Mouse (Mus musculus) thymus, postnatal 10 days (tissue): ENCODE measurements at regions not wholly inside any gene's neighbourhood (a gene's known extent, or its start where the extent isn't known, plus 50 kb on each side); places are given as distances from the start of the nearest gene placed in this dataset.

ENCODE experiments used
- DNase-seq, 2 experiments: peaks; one replicate each; pipeline ENCODE4 v3.0.0; 2021; ENCODE audit warnings: low spot score in 2 of 2

GRCm38 (mm10) chr12:110027345-110027744 lies 251.5 kb upstream of the Dio3 start:
- no peak for DNase-seq

- no peak for DNase-seq
Measured at GRCm38 (mm10) chr12:110027976-110028375, 250.9 kb upstream of the Dio3 start.

GRCm38 (mm10) chr12:110028646-110029045 lies 250.2 kb upstream of the Dio3 start:
- DNase-seq = no peak

GRCm38 (mm10) chr12:110031326-110031725 lies 247.5 kb upstream of the Dio3 start:
- DNase-seq = peak in 1 of 2 experiments; percentile 41

- DNase-seq = no peak
Measured at GRCm38 (mm10) chr12:110035171-110035570, 243.7 kb upstream of the Dio3 start.

GRCm38 (mm10) chr12:110040682-110041081 lies 238.2 kb upstream of the Dio3 start:
- DNase-seq = no peak

GRCm38 (mm10) chr12:110041782-110042181 lies 237.1 kb upstream of the Dio3 start:
- DNase-seq = no peak

GRCm38 (mm10) chr12:110044266-110044665 lies 234.6 kb upstream of the Dio3 start:
- DNase-seq = no peak

- DNase-seq = no peak
Measured at GRCm38 (mm10) chr12:110044721-110045120, 234.1 kb upstream of the Dio3 start.

- DNase-seq = no peak
Measured at GRCm38 (mm10) chr12:110045770-110046330, 233.0 kb upstream of the Dio3 start.

- no peak for DNase-seq
Measured at GRCm38 (mm10) chr12:110046613-110047012, 232.3 kb upstream of the Dio3 start.

GRCm38 (mm10) chr12:110047466-110048250 lies 231.2 kb upstream of the Dio3 start:
- DNase-seq = no peak

GRCm38 (mm10) chr12:110049154-110049736 lies 229.6 kb upstream of the Dio3 start:
- DNase-seq = no peak

GRCm38 (mm10) chr12:110059321-110059720 lies 219.5 kb upstream of the Dio3 start:
- no peak for DNase-seq

- no peak for DNase-seq
Measured at GRCm38 (mm10) chr12:110061961-110062360, 216.9 kb upstream of the Dio3 start.

GRCm38 (mm10) chr12:110063013-110063412 lies 215.9 kb upstream of the Dio3 start:
- DNase-seq = no peak

GRCm38 (mm10) chr12:110066361-110066885 lies 212.4 kb upstream of the Dio3 start:
- DNase-seq = no peak

GRCm38 (mm10) chr12:110070506-110070905 lies 208.4 kb upstream of the Dio3 start:
- no peak for DNase-seq

GRCm38 (mm10) chr12:110071823-110072222 lies 207.0 kb upstream of the Dio3 start:
- no peak for DNase-seq

- DNase-seq = no peak
Measured at GRCm38 (mm10) chr12:110074921-110075320, 203.9 kb upstream of the Dio3 start.

- no peak for DNase-seq
Measured at GRCm38 (mm10) chr12:110077211-110077884, 201.5 kb upstream of the Dio3 start.

- no peak for DNase-seq
Measured at GRCm38 (mm10) chr12:110078081-110078505, 200.8 kb upstream of the Dio3 start.
